Mouse (Mus musculus) frontal cortex, postnatal 25 days (tissue): ENCODE results near the gene Arhgap5.
"Not testable (repeated sequence)": the region's sequence is repeated elsewhere in the genome, so short reads cannot be mapped to it uniquely, and the experiment has no call there.

Experiments
- DNase-seq, 2 experiments: peaks; one replicate each; pipeline ENCODE4 v3.0.0; 2022; ENCODE audit warnings: low spot score in 2 of 2

Arhgap5 gene

DNA sequence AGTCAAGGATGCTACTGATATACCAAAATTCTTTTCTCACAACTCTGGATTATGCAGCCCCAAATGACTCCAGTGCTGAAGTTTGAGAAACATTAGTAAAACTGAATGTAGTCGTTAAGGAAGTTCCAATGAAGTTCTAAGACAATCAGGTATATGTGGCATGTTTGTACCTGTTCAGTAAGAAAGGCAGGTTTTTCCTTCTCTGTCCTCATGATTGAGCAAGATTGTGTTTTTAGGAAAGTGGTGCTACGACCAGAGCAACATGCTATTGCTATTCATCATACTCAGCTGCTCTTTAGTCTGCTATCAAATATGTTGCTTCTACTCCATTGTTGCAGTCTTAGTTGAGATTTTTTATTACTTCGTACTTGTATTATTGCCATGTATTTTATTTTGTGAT is 26.0 kb downstream of the Arhgap5 start:
- DNase-seq: no peak

DNA sequence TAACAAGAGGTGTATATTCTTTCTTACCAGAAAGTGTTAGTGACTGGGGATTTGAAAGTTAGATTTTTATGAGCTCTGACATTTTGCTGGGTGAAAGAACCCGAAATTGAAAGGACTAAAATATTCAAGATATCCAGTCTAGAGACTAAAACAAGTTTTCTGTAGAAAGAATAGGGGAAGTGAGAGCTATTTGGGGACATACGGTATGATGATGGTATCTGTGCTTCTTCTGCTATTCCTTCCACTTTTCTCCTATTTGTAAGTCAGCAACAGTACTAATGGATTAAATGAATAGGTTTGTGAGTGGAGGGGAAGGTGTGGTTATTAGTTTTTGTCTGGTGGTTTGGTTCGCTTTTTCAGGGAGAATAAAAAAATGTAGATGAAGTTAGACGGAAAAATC is 37.5 kb downstream of the Arhgap5 start:
- DNase-seq: no peak

DNA sequence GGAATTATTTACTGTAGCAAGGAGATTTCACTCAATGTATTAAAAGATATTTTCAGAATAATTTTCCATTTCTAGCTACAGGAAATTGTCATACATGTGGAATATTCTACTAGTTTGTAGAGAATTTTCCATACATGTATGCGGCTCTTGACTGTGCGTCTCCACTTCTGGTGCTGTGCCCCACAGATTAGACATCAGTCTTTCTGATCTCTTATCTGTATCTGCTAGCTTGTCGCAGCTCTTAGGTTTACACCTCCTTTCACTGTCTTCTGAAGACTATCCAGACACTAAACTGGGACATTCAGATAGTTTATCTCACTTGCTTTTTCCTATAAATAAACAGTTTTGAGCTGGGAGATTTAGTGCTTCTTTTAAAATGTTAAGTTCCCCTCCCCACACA is 40.8 kb downstream of the Arhgap5 start:
- DNase-seq: no peak

DNA sequence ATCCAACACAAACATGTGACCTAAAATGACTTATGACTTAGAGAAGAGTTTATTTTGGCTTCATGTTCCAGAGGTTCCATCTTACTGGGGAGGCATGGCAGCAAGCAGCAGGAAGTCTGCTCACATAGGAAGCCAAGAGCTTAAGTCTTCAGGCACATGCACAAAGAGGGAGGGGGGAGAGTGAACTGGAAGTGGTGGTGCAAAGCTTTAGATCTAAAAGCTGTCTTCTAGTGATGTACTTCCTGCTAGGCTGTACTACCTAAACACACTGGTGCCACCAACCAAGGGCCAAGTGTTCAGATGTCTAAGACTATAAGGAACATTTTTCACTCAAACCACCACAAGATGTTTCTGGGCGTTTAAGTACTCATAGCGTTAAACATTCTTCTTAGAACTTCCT is 48.3 kb downstream of the Arhgap5 start:
- DNase-seq: no peak

- DNase-seq: no peak
These were observed 51.6 kb downstream of the Arhgap5 start for GRCm38 (mm10) chr12:52555188-52555876.

DNA sequence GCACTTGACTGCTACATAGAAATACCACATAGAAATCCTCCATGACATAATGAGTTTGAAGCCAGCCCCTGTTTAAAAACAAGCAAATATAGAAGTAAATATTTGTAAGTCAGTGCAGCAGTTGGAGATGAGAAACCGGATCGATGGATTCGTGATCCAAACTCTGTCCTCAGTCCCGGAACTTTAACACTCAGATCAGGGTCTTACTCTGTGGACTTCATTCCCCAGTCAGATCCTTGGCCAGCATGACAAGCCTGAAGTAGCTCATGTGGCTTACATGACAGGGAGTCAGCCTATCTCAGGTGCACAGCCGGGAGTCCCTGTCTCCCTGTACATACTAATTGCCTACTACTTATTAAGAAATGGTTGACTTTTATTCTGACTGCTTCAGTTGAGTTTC is 61.9 kb downstream of the Arhgap5 start:
- no peak for DNase-seq

DNA sequence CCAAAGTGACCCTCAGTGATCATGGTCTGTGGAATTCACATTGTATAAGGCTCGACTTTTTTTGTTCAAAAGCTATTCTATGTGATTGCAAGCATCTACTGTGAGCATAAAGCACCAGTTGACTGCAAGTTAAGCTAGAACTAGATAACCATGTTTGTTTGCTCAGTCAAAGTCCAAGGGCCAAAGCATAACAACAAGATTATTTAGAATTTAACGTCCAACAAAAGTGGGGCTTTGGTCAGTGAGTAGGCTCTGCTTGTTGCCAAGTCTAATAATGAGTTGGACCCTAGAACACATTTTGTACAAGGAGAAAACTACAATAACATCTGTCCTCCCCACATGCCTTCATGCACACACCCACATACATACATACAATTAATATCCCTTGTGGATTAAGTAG is 69.6 kb downstream of the Arhgap5 start:
- DNase-seq: no peak

DNA sequence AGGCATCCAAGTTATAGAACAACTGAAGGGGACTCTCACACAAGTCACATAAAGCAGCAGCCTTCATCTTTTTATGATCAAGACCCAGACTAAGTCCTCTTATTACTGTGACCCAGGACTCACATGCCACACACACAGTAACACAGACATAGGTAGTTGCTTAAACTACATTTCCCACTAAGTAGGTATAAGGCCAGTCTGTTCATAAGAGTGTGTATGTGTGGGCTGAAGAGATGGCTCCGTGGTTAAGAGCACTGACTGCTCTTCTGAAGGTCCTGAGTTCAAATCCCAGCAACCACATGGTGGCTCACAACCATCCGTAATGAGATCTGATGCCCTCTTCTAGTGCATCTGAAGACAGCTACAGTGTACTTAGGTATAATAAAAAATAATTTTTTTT is 82.7 kb downstream of the Arhgap5 start:
- not testable (repeated sequence) for DNase-seq

DNA sequence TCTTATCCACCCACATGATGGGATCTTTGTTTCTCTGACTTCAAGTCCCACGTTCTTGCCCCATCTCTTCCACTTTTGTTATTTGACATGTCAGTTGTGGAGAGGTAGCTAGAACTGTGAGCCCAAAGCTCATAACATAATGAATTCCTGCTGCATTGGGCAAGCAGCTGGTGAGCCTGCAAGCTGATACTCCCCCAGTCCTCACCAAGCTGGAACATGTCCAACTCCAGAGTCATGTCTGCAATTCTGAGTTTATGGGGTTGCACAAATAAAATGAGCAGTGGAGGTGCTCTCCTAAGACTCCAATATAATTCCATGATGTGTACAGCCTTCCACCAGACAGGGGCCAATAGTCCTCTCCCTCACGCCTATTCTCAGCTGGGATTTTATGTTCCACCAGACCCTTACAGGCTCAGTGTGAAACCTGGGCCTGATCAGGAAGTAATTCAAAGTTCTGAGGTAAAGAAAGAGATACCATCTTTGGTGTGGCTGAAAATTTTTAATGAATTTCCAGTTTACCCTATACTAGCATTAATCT is 83.8 kb downstream of the Arhgap5 start:
- no peak for DNase-seq

DNA sequence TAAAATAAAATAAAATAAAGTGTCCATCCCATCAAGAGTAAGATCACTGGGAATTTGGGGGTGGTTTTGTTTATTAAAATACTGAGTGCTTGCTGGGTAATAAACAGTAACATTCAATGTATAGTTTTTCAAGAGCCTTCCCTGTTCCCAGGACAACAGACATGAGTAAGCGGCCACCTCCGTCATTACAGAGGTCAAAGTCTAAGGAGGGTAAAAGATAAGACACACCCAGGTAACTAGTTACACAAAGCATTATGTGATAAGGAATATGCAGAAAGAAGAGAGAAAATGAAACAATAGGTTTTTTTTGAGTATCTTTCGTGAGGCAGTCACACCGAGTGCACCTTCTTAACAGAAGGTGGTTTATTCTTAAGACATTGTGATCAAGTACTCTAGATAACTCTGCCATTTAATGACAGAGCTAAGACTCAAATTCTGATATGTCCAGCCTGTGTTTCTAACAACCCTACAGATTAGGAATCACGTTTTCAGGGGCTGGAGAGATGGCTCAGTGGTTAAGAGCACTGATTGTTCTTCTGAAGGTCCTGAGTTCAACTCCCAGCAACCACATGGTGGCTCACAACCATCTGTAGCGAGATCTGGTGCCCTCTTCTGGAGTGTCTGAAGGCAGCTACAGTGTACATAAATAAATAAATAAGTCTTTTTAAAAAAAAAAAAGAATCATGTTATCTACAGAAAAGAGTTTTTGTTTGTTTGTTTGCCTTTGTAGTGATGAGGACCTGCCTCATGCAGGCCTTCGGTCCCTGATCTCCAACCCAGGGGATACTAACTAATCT is 91.8 kb downstream of the Arhgap5 start:
- no peak for DNase-seq

GRCm38 (mm10) chr12:52602471-52602870 is 98.7 kb downstream of the Arhgap5 start:
- DNase-seq: no peak

- peak; percentile 65 to 74 for DNase-seq
These were observed 99.3 kb downstream of the Arhgap5 start for GRCm38 (mm10) chr12:52602883-52603694.

- peak; percentile 51 to 62 for DNase-seq
These were observed 100.0 kb downstream of the Arhgap5 start for GRCm38 (mm10) chr12:52603695-52604255.

GRCm38 (mm10) chr12:52604256-52604991 is 100.7 kb downstream of the Arhgap5 start:
- peak; percentile 94 for DNase-seq

GRCm38 (mm10) chr12:52604992-52605652 is 101.3 kb downstream of the Arhgap5 start:
- no peak for DNase-seq

GRCm38 (mm10) chr12:52607411-52607810 is 103.6 kb downstream of the Arhgap5 start:
- no peak for DNase-seq

- no peak for DNase-seq
These were observed 111.9 kb downstream of the Arhgap5 start for GRCm38 (mm10) chr12:52615703-52616102.

DNA sequence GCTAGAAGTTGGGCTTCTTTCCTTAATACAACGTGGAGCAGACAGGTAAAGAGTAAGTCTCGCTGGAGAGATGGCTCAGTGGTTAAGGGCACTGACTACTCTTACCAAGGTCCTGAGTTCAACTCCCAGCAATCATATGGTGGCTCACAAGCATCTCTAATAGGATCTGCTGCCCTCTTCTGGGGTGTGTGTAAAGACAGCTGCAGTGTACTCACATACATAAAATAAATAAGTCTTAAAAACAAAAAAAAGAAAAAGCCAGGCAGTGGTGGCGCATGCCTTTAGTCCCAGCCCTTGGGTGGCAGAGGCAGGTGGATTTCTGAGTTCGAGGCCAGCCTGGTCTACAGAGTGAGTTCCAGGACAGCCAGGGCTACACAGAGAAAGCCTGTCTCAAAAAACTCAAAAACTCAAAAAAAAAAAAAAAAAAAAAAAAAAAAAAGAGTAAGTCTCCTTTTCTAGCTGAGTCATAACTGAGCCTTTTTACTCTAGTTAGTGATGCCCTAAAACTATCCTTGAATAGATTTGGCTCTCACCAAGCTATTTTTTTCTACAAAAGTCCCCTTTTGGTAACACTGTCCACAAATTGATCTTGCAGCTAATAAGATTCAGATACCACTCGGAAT is 114.8 kb downstream of the Arhgap5 start:
- DNase-seq: no peak

- no peak for DNase-seq
These were observed 115.9 kb downstream of the Arhgap5 start for GRCm38 (mm10) chr12:52619644-52620043.
